Mouse (Mus musculus): ENCODE measurements around the gene Psmd3. TPM values are rescaled to one million over a fixed set of nuclear protein-coding genes. Genes with fewer than 3 reads are reported as not detected.
"Not testable (repeated sequence)": the region's sequence is repeated elsewhere in the genome, so short reads cannot be mapped to it uniquely, and the experiment has no call there.

Psmd3 gene
- polyA plus RNA-seq, 1 experiment from 2014 or later: 258 TPM

DNA sequence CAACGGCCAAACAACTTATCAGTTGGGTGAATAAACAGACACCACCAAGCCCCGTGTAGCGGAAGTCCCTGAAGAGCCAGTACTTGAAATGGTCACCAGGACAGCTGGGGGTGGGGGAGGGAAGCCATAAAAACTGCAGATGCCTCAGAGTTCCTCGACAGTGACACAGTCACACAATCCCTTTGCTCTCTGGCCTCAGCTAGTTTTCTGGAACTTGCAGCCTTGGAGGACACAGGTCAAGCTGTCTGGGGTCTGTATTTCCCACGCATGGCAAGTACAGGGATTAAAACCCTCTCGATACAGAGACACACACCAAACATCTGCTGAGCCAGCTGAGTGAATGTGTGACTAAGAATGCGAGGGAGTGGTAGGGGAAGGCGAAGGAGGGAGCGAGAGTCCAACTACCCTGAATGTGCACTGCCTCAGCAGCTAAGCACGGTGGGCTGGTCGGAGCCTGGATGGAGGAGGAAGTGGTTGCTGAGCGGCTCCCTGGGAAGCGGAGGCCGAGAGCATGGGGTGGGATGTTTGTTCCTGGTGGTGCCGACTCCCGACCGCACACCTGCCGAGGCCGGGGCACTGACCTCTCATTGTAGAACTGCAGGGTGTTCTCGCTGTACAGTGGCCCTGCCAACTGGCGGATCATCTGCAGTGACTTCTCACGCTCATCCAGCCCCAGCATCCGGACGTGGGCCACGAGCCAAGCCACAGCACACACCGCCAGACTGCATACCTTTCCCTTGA, 26.8 kb downstream of the Psmd3 start:
- no peak overlapping the region for H3K4me3 ChIP-seq
- H3K4me1 ChIP-seq: no peaks in the 10 kb centered on the region
- H3K36me3 ChIP-seq: peaks cover 94% of the 10 kb centered on the region
- no peak for DNase-seq (ENCODE audit: low spot score)
- 90% methylated on average over 26 of the region's 26 CpGs for WGBS
- no peaks in the 10 kb centered on the region for H3K9me3 ChIP-seq (replicated peaks)
- H3K27ac ChIP-seq (replicated peaks): no peak overlapping the region
- no peaks in the 10 kb centered on the region for H3K27me3 ChIP-seq (ENCODE audit: low read depth, poor library complexity, severe bottlenecking)

DNA sequence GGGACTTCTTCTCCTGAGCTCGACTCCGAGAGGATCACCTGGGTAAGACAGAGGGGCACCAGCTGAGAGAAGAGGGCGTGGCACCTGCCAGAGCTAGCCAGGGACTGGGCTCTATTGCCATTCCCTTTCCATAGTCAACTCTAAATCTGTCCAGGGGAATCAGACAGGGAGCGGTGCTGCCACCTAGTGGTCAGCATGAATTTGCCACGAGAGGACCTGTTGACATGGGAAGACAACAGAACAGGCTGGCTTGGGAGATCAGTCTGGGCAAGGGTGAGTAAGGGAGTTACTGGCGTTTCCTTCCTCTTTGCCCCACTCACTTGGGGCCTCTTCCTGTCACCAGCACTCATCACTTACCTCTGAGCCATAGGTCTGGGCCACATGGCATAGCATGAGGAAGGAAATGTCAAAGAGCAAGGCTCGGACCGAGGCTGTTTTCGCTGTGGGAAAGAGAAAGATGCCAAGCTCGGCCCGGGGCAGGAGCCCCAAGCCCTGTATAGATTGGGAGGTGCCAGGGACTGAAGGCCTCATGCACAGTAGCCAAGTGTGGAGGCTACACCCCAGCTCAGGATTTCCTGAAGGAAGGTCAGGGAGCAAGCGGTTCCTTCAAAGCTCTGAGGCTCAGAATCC, 28.2 kb downstream of the Psmd3 start:
- peaks cover 94% of the 10 kb centered on the region for H3K36me3 ChIP-seq
- WGBS: 58% methylated on average over 12 of the region's 12 CpGs
- H3K4me1 ChIP-seq: no peaks in the 10 kb centered on the region
- no peaks in the 10 kb centered on the region for H3K9me3 ChIP-seq (replicated peaks)
- DNase-seq (ENCODE audit: low spot score): peak; percentile 82
- no peak overlapping the region for H3K27ac ChIP-seq (replicated peaks)
- H3K27me3 ChIP-seq (ENCODE audit: low read depth, poor library complexity, severe bottlenecking): no peaks in the 10 kb centered on the region
- H3K4me3 ChIP-seq: peak overlapping the region; percentile 11; the same call in 1 of the 2 replicates

DNA sequence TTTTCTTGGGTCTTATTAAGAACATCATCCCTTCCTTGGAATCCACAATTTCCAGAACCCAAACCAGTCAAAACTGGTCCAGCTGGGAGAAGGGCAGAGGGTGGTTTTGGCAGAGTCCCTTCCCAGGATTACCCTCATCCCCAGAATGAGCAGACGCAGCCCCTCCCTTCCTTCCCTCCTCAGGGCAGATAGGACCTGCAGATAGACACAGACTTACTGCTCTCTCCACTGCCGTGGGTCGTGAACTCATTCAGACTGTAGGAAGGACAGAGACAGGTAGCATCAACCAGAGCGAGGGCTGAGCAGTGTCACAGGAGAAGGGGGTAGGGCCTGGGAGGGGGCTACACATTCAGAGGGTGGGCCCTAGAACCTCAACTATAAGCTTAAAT, 28.7 kb downstream of the Psmd3 start:
- H3K4me1 ChIP-seq: no peaks in the 10 kb centered on the region
- DNase-seq (ENCODE audit: low spot score): no peak
- no peak overlapping the region for H3K4me3 ChIP-seq
- H3K27me3 ChIP-seq (ENCODE audit: low read depth, poor library complexity, severe bottlenecking): no peaks in the 10 kb centered on the region
- peaks cover 94% of the 10 kb centered on the region for H3K36me3 ChIP-seq
- WGBS: 87% methylated on average over 4 of the region's 4 CpGs
- H3K9me3 ChIP-seq (replicated peaks): no peaks in the 10 kb centered on the region
- no peak overlapping the region for H3K27ac ChIP-seq (replicated peaks)

DNA sequence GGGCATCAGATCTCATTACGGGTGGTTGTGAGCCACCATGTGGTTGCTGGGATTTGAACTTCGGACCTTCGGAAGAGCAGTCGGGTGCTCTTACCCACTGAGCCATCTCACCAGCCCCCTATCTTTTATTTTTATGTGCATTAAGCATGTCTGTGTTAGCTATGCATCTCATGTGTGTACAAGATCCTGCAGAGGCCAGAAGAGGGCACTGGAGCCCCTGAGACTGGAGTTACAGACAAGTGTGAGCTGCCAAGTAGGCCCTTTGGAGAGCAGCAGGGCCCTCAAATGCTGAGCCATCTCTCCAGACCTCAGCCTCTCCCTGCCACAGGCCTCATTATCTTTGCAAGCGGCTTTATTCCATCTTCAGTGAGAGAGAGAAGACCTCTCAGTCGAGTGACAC, 29.7 kb downstream of the Psmd3 start:
- H3K9me3 ChIP-seq (replicated peaks); DNase-seq (ENCODE audit: low spot score); H3K4me3 ChIP-seq; H3K4me1 ChIP-seq; H3K27ac ChIP-seq (replicated peaks); H3K27me3 ChIP-seq (ENCODE audit: low read depth, poor library complexity, severe bottlenecking): not testable (repeated sequence)
- H3K36me3 ChIP-seq: peaks cover 94% of the 10 kb centered on the region
- 81% methylated on average over 6 of the region's 6 CpGs for WGBS

DNA sequence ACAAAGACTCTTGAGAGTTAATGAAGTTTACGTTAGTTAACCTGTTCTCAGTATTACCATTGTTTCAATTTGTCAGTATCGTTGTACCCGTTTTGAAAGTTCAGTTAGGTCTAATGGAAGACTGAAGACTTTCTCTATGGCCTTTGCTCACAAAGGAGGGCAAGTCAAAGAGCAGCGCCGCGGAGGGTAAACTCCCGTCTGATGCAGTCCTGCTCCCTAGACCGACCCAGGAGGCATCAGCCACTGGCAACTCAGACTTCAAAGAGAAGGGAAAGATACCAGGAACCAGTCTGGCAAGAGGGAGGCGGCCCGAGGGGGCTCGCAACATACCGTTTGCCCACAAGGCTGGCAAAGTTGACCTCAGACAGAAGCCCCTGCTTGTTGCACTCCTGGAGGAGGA, 31.3 kb downstream of the Psmd3 start:
- H3K9me3 ChIP-seq (replicated peaks): no peaks in the 10 kb centered on the region
- no peak overlapping the region for H3K4me3 ChIP-seq
- H3K27ac ChIP-seq (replicated peaks): no peak overlapping the region
- H3K4me1 ChIP-seq: peaks cover 13% of the 10 kb centered on the region
- 87% methylated on average over 12 of the region's 12 CpGs for WGBS
- H3K36me3 ChIP-seq: peaks cover 94% of the 10 kb centered on the region
- H3K27me3 ChIP-seq (ENCODE audit: low read depth, poor library complexity, severe bottlenecking): no peaks in the 10 kb centered on the region
- DNase-seq (ENCODE audit: low spot score): no peak

DNA sequence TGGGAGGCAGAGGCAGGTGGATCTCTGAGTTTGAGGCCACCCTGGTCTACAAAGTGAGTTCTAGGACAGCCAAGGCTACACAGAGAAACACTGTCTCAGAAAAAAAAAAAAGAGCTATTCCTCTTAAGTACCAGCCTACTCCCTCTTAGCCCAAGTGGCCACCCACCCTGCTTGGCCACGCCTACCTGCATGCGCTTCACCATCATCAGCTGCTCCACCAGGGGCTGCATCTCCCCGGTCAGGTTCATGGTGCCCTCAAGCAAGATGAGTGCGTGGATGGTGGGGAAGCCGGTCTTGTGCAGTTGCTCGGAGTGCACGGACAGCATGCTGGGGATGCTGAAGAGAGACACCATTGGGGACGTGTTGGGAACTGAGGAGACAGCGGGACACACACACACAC, 33.6 kb downstream of the Psmd3 start:
- no peak overlapping the region for H3K4me3 ChIP-seq
- H3K9me3 ChIP-seq (replicated peaks): no peaks in the 10 kb centered on the region
- no peak for DNase-seq (ENCODE audit: low spot score)
- H3K36me3 ChIP-seq: peaks cover 79% of the 10 kb centered on the region
- no peak overlapping the region for H3K27ac ChIP-seq (replicated peaks)
- WGBS: 95% methylated on average over 9 of the region's 9 CpGs
- H3K4me1 ChIP-seq: peaks cover 17% of the 10 kb centered on the region
- H3K27me3 ChIP-seq (ENCODE audit: low read depth, poor library complexity, severe bottlenecking): no peaks in the 10 kb centered on the region

DNA sequence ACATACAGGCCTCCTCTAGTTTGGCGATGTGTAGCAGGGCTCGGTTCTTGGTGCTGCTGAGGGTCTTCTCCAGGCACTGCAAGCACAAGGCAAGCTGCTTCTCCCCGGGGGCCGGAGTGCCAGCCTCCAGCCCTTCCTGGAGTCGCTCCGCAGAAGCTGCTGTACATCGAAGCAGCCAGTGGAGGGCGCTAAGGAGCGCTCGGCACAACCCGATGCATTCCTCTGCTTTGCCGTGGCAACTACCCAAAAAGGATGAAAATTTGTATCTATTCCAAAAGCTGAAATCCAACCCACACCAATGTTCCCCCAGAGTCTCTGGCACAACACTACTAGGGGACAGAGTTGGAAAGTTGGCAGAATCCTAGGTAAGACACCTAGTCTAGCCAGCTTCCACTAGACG, 35.5 kb downstream of the Psmd3 start:
- Histone ChIP-seq H3K36me3 (peaks cover 73% of the 10 kb centered on the region), H3K9me3 (replicated peaks) (no peaks in the 10 kb centered on the region), H3K4me3 (no peak overlapping the region), H3K27me3 (ENCODE audit: low read depth, poor library complexity, severe bottlenecking) (no peaks in the 10 kb centered on the region), H3K27ac (replicated peaks) (no peak overlapping the region), H3K4me1 (peaks cover 20% of the 10 kb centered on the region)
- peak; percentile 65 for DNase-seq (ENCODE audit: low spot score)
- WGBS: 16% methylated on average over 13 of the region's 13 CpGs

DNA sequence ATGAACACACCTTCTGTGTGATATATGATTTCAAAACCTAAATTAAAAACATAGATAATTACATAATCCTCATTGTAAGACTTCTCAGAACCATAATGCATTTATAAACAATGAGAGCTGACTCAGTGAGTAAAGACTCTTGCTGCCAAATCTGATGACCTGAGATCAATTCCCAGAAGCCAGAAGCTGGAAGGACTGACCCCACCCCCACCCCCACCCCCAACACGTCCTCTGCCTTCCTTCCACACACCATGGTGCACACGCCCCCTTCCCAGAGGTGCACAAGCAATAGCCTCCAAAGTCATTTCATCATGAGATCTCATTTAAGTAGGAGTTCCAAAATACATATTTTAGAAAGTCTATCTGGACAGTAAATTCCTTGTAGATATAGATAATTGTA, 38.4 kb downstream of the Psmd3 start:
- no peak for DNase-seq (ENCODE audit: low spot score)
- Histone ChIP-seq H3K9me3 (replicated peaks) (no peaks in the 10 kb centered on the region), H3K36me3 (peaks cover 70% of the 10 kb centered on the region), H3K4me3 (no peak overlapping the region), H3K27ac (replicated peaks) (no peak overlapping the region), H3K4me1 (peaks cover 20% of the 10 kb centered on the region), H3K27me3 (ENCODE audit: low read depth, poor library complexity, severe bottlenecking) (no peaks in the 10 kb centered on the region)
- 75% methylated on average over 2 of the region's 2 CpGs for WGBS

DNA sequence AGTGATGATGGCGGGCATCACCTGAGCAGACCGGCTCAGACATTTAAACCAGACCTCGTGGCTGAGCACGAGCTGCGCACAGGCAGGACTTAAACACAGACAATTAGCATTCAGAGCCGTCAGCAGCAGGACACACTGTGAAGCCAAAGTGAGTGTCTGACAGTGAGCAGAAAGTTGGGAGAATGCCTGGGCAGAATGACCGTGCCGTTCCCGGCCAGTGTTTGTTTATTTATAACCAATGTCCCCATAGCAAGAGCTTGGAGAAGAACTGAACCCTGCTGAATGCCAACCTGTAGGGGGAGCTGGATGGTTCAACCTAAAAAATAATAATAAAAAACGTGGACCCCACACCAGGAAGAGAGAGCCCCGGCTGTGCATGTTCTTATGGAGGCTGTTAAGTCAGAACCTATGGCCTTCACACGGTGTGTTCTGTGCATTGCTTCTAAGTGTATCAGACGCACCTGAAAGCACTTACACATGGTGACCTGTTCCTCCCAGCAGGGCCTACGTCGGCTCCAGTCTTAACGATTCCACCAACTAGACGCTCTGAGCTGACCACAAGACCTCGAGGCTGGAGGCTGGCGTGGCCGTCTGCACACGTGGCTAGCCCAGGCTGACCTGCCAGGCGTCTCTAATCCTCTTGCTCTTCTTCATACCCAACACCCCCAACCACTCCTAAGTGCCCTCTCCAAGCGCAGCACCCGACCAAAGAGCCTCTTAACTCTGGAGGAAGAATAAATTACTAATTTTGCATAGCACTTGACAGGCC, 39.3 kb downstream of the Psmd3 start:
- Histone ChIP-seq H3K27me3 (ENCODE audit: low read depth, poor library complexity, severe bottlenecking) (no peaks in the 10 kb centered on the region), H3K27ac (replicated peaks) (no peak overlapping the region), H3K4me1 (peaks cover 20% of the 10 kb centered on the region), H3K9me3 (replicated peaks) (no peaks in the 10 kb centered on the region), H3K4me3 (no peak overlapping the region), H3K36me3 (peaks cover 70% of the 10 kb centered on the region)
- 77% methylated on average over 24 of the region's 24 CpGs for WGBS
- no peak for DNase-seq (ENCODE audit: low spot score)

DNA sequence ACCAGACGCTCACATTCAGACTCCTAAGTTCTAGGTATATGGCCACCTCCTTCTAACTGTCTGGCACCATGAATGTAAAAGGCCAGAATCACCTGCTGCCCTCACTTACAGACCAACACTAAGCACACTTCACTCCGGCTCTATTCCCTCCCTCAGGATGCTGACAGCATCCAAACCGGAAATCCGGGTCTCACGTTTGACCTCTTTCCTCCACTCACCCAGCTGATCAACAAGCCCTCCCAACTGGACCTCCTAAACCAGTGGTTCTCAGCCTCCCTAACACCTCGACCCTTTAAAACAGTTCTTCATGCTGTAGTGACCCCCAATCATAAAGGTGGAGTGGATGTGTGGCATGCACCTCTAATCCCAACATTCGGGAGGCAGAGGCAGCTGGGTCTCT, 40.7 kb downstream of the Psmd3 start:
- no peak overlapping the region for H3K4me3 ChIP-seq
- no peaks in the 10 kb centered on the region for H3K9me3 ChIP-seq (replicated peaks)
- H3K27ac ChIP-seq (replicated peaks): no peak overlapping the region
- WGBS: 85% methylated on average over 7 of the region's 7 CpGs
- H3K27me3 ChIP-seq (ENCODE audit: low read depth, poor library complexity, severe bottlenecking): no peaks in the 10 kb centered on the region
- H3K36me3 ChIP-seq: peaks cover 71% of the 10 kb centered on the region
- peaks cover 13% of the 10 kb centered on the region for H3K4me1 ChIP-seq
- DNase-seq (ENCODE audit: low spot score): no peak

DNA sequence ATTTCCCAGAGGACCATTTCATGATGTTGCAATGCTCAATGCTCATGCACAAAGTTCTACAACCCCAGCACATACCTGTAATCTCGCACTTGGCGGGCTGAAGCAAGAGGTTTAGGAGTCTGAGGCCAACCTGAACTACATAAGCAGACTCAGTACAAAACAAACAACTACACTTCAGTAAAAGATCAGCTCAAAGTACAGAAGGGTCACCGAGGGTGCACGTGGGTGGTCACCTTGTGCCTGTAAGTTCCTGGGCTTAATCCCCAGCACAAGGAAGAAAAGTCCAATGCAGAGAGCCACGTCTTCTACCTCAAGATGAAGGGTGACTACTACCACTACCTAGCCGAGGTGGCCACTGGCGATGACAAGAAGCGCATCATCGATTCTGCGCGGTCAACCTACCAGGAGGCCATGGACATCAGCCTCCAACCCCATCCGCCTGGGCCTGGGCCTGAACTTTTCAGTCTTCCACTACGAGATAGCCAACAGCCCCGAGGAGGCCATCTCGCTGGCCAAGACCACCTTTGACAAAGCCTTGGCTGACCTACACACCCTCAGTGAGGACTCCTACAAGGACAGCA, 43.7 kb downstream of the Psmd3 start:
- Histone ChIP-seq H3K4me1 (peaks cover 12% of the 10 kb centered on the region), H3K4me3 (no peak overlapping the region), H3K27ac (replicated peaks) (no peak overlapping the region), H3K27me3 (ENCODE audit: low read depth, poor library complexity, severe bottlenecking) (no peaks in the 10 kb centered on the region), H3K36me3 (peaks cover 56% of the 10 kb centered on the region), H3K9me3 (replicated peaks) (no peaks in the 10 kb centered on the region)
- no peak for DNase-seq (ENCODE audit: low spot score)
- WGBS: 95% methylated on average over 15 of the region's 15 CpGs

DNA sequence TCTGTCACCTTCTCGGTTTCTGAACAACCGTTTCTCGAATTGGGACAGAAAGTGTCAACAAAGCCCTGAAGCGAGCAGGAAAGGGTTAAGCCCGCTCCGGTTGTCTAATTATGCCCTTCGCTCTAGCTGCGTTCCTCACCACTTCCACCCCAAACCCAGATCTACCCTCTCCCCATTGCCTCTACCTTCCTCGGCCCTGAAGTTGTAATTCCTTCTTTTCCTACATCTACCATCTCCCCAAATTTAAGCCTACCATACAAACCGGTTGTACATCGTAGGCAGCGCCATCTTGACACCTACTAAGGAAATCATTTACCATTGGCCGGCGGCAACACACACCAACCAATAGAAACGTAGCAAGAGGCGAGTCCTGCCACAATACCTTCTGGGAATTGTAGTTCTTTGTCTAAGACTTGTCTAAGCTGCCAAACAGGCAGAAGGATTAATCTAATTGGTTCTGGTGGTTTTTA, 46.8 kb downstream of the Psmd3 start, which contains the start of gene Med24:
Gene Med24, minus strand, starts transcription at position 317 of the 470 bp plus-strand sequence.
- H3K4me3 ChIP-seq: peak within 1 kb of the TSS; percentile 64
- peaks cover 10% of the 10 kb centered on the region for H3K4me1 ChIP-seq
- no peaks in the 10 kb centered on the region for H3K27me3 ChIP-seq (ENCODE audit: low read depth, poor library complexity, severe bottlenecking)
- peaks cover 39% of the 10 kb centered on the region for H3K36me3 ChIP-seq
- H3K27ac ChIP-seq (replicated peaks): peak within 1 kb of the TSS; percentile 83
- under 1% methylated on average over 16 of the region's 16 CpGs for WGBS
- peaks cover 2% of the 10 kb centered on the region; the same call in 1 of the 2 replicates for H3K9me3 ChIP-seq (replicated peaks)
- DNase-seq (ENCODE audit: low spot score): peak; percentile 86
